Mouse (Mus musculus) mouse embryonic stem cell (cell line): ENCODE results near the gene Tcp11.

Experiments used
- in situ Hi-C, 2 experiments: fragments of 300-500 bp; cut with MboI; formaldehyde crosslinking; loops; 1 replicate in 1 of 2; 3 replicates in 1 of 2; pipeline ENCODE4 v1.14.3; 2019 to 2020; ENCODE audit warnings: low sequenced_read_pairs in 2 of 2, low pct_unique_long_range_greater_than_20kb in 1 of 2, mixed read lengths in 1 of 2; ENCODE audit not compliant: unreplicated experiment in 1 of 2

The Tcp11 gene

DNA sequence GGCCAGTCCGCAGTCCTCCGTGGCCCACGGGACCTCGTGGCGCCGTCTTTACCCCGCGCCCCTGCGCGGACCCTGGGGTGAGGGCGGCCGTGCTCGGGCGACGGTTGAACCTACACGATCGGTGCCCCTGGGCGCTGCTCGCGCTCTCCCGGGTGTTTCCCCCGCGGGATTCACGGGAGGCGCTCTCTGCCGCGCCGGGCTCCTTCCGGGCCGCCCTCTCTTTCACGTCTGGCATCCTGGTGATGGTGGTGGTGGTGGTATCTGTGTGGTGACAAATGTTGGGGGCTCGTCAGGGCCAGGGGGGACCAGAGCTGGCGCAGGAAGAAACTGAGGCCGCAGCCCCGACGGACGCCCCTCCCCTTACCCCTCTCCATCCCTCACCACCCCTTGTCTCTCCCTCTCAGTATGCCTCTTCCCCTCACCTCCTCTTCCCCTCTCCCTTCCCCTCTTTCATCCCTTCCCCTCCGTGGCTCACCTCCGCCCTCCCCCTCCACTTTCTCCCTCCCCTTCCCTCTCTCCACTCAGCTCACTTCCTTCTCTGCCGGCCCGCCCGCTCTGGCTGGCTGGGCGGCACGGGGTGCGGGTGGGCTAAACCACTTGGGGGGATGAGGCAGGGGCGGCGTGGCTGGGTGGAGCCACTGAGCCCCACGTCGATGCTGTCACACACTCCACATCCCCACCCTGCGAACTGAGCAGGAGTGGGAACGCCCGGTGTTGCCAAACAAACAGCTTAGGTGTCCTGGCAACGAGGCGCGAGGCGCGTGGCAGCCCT lies at the start of gene Tcp11:
Gene Tcp11 (minus strand): TSS at position 595 of the 772 bp plus-strand sequence.
- in situ Hi-C loops: no loop called here

DNA sequence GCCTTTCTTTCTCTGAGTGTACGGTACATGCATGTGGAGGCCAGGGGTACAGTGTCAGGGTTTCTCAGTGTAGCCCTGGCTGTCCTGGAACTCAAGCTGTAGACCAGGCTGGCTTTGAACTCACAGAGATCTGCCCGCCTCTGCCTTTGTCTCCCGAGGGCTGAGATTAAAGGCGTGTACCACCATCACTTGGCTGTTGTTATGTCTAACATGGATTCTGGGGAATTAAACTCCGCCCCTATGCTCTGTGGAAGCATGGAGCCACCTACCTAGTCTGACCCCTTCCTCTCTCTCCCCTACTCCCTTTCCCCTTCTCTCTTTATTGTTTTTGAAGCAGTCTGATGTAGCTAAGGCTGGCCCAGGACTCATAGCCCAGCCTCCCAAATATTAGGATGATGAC lies 49.4 kb upstream of the Tcp11 start:
- in situ Hi-C loops: no loop called here

DNA sequence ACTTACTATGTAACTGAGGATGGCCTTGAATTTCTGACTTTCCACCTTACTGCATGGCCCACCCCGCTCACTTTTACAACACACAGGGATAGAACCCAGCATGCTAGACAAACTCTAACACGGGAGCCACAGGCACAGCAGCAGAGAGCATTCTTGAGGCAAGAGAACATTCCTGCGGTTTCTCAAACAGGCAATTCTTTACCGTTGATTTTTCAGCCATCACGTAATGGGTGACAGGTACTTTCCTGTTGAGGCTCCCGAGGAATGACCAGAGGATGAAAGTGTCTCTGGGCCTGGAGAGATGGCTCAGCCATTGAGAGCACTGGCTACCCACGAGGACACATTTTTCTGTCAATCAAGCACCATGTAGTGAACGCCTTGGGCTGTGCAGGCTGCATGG lies 43.9 kb upstream of the Tcp11 start:
- in situ Hi-C loops: no loop called here

DNA sequence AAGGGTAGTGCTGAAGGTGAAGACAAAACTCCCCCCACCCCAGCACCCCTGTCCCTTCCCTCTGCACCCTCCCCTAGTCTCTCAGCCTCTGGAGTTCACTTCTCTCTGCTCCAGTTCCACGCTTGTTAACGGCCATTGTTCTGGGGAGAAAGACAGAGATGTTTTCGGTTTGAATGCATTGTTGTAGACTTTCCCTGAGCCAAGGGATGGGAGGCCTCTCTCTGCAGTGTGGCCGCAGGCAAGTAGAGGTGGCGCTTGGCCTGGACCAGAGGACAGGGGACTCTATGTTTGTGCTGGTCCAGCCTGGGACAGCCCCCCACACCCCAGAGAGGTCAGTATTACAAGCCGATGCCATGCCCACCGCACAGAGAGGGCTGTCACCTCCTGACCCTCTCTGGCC lies 43.2 kb upstream of the Tcp11 start:
- in situ Hi-C loops: no loop called here

DNA sequence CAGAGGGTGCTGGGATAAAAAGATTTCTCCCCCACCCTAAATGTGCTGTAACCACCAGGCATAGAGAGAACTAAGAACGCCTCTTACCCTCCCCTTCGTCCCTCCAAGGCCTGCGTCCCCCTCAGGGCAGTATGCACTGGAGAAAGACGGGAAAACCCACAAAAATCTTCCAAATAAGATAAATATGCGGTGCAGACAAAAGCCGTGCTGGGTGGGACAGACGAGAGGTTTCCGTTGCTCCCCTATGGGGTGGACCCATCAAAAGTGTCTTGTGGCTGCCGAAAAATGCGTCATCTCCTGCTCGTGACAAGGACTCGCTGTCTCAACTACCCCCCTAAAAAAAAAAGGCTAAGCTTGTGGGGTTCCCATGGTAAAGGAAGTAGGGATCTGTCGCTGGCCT lies 42.5 kb upstream of the Tcp11 start:
- in situ Hi-C loops: no loop called here

DNA sequence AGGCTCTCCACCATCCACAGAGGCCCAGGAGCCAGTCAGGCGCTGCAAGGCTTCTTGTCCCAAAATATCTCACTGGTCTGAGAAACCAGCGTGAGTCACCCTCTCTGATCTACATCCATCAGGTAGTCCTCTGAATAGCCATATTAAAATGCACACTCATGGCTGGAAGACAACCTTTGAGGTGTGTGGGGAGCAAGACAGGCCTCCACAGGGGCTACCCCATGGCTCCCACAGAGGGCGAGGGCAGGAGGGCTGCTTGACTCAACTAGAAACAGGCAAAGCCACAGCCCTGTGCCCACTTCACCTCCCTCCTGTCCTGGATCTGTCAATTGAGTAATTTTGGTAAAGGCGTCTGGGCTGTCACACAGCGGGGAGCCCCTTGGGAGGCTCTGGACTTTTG lies 40.0 kb upstream of the Tcp11 start:
- in situ Hi-C loops: no loop called here

DNA sequence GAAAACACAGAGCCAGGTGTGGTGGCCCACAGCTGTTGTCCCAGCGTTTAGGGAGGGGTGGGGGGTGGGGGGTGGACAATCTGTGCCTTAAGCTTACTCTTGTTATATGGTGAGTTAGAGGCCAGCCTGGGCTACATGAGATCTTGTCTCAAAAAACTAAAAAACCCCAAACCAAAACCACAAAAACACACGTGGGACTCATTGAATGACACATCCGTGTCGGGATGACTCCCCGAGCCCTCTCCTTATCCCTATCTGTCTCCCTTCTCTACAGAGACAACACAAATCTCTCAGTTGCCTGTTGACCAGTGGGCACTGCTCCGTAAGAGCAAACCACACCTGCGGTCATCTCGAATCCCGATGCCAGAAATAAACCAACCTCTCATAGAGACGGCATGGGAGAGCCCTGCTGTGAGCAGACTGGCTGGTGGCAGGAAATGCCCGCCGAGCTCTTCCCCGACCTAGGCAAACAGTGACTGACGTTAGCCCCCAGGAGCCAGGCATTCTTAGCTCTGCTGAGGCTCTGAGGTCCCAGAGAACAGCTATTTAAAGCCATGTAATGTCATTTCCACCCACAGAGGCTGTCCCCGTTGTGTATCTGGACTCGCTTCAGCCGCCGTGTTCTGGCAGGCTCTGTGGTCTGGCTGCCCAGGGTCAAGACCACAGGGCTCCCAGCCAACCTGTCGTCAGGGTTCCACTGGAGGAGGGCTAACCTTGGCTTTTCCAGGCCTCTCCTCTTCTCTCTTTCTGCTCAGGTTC lies 37.2 kb upstream of the Tcp11 start:
- in situ Hi-C loops: loop anchor here in 1 of 2 experiments (5.0 kb wide), 1 partner anchor 35 kb away; no protein-coding TSS in a partner anchor

DNA sequence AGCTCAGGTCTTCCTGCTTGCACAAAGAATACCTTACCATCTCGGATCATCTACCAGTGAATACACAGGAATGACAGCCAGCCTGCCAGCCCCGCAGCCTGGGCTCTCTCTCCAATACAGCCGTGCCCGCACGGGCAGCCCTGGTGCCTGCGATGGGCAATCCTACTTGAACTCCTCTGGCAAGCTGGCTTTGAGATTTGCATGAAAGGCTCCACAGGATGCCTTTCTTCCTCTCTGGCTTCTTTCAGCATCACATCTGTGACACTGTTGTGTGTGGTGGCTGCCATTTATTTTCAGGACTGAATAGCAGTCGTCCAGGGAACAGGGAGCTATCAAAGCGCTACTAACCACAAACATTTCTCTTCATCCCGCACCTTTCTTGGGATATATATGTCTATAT lies 35.9 kb upstream of the Tcp11 start:
- in situ Hi-C loops: loop anchor here in 1 of 2 experiments (5.0 kb wide), 1 partner anchor 36 kb away; no protein-coding TSS in a partner anchor

DNA sequence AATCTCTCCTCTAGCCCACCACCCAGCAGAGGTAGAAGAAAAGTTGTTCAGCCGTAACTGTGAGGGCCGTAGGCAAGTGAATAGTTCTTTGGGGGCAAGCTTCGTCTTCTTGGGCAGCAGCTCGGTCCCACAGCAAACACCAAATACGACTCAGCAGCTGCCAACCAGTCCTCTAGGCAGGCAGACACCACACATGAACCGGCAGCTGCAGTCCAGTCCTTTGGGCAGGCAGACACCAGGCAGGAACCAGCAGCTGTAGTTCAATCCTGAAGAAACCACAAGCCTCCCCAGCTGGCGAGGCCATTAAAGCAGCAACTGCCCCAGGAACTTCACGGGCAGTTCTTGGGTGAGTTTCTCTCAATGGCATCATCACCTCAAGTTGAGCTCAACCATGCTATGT lies 31.8 kb upstream of the Tcp11 start:
- in situ Hi-C loops: loop anchor here in 1 of 2 experiments (5.0 kb wide), 1 partner anchor 55 kb away; no protein-coding TSS in a partner anchor

DNA sequence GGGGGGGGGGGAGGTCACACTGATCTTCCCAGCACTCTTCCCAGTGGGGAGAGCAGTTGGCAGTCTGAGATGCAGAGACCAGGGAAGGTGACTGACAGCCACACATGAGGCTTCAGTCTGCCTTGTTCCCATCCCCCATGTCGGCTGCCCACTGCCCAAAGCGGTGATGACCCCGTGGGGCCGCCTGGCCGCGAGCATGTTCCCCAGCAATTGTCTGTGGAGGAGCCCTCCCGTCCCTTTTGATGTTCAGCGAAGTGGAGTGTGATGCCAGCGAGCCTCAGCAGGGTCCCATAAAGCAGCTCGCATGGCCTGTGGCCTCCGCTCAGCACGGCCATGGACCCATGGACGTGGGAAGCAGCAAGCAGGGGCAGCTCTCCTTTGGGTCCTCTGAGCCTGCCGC lies 26.8 kb upstream of the Tcp11 start:
- in situ Hi-C loops: no loop called here

DNA sequence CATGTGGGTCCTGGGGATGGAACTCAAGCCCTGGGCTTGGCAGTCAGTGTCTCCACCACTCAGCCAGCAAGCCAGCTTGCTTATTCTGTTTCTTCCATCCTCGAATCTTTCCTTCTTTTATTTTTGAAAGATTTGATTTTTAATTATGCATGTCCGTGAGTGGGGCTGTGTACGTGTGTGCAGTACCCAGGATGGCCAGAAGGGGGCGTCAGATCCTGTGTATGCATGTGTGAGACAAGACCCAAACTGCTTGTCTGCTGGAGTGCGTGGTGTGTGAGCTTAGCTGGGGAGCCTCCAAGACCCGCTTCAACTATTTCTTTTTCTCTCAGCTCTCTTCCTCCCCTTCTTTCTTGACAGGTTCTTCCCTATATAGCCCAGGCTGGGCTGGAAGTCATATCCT lies 25.9 kb upstream of the Tcp11 start:
- in situ Hi-C loops: no loop called here

DNA sequence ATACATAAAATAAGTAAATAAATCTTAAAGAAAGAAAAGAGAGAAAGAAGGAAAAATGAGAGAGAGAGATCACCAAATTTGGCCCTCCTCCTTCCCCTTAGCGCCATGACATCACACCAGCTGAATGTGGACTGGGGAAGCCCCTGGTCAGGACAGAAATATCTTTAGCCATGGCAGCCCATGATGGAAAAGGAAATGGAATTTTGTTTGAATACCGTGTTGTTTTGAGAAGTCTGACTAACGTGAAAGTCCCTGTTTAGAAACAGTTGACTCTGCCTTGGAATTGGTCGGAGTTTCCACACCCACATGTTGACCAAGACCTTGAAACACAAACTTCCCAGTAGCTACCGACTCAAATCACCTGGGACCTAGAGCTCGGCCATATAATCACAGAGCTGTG lies 24.0 kb upstream of the Tcp11 start:
- in situ Hi-C loops: no loop called here

DNA sequence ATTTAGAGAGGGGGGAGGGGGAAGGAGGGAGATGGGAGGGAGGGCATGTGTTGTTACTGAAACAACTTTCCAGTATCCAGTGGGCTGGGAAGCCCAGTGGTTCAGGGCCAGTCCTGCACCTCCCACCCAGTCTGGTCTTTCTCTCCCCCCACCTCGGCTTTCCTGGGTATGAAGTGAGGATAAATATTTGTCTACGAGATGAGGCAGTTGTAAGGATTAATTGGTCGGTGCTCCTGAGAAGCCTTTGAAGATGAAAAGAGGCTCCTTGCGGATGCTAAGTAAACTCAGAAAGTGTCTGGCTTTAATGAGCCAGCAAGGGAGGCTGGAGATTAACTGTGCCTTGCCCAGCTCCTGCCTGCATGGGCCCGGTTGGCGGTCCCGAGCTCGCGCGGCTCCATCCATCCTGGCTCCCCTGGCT lies 21.5 kb upstream of the Tcp11 start:
- in situ Hi-C loops: no loop called here

DNA sequence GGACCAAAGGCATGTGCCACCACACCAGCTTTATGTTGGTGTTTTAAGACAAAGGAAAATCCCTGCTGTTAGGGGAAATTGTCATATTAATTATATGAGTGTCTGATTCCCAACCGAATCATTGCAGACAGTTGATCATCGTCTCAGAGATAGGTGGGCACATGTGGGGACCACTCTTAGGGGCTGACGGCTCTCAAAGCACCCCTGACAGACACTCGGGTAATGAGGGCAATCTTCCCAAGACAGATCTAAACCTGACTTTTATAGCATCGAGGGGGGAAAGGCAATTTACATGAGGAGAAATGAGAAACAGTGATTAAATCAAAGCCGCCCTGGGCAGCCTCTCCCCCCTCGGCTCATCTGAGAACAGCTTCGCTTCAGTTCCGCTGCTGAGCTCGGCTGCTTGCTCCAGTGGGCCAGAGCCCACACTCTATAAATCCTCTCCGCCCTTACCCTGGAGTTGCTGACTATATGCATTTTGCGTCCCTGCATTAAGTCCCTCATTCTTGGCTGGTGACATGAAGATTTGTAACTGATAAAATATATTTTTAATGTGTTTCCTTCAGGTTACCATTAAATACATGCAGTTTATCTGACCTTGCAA lies 20.9 kb upstream of the Tcp11 start:
- in situ Hi-C loops: no loop called here

DNA sequence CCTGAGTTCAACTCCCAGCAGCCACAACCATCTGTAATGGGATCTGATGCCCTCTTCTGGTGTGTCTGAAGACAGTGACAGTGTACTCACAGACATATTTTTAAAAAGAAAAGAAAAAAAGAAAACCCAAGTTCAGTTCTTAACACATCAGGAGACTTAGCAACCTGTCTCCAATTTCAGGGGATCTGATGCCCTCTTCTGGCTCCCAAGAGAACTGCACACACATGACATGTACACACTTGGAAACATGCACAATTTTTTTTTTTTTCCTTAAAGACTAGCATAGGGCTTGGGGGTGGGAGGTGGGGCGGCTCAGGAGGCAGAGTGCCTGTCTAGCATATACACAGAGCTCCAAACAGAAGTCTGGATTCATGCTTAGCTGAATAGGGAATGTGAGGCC lies 20.2 kb upstream of the Tcp11 start:
- in situ Hi-C loops: no loop called here

DNA sequence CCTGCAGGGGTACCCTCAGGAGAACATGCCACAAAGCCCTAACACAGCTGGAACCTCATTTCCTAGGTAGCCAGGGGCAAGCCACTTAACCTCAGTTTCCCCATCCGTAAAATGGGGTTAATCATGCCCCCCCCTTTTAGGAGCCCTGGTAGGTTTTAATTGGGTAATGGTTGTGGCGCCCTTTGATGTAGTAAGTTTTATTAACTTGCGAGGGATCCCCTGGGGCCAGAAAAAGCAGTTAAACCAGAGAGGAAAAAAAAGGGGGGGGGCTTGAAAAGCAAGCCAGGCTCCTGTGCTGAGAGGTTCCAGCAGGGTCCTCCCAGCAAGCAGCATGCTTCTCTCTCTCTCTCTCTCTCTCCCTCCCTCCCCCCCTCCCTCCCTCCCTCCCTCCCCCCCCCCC lies 18.6 kb upstream of the Tcp11 start:
- in situ Hi-C loops: no loop called here

DNA sequence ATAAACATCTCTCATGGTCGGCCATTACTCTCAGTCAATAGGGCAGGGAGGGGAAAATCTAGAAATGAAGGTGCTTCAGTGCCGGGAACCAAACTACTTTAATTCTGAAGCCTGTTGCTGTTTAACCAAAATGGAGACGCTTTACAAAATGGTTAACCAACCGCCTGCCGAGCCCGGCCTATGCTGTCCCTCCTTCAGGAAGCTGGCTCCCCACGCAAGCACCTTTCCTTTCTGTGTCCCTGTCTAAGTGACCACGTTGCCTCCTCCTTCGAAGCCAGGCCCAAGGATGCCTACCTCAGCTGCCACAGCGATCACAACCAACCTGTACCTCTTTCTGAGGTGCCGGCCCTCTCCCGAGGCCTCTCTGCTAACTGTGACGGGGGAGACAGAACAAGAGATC lies 16.9 kb upstream of the Tcp11 start:
- in situ Hi-C loops: no loop called here

DNA sequence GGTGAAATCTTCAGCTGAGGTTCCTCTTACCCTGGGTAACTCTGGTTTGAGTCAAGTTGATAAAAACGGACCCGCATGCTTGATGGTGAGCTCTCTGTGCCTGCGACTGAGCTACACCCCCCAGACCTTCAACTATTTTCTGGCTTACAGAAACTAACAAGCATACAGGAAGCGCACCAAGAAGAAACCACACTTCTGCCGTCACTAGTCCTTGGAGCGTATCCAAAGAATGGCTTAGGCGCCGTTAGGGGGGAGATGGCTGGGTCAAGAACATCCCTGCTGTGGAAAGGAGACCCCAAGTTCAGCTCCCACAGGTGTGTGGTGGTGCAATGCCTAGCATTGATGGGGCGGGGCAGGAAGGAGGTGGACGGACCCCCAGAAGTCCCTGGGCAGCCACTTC lies 16.0 kb upstream of the Tcp11 start:
- in situ Hi-C loops: no loop called here

DNA sequence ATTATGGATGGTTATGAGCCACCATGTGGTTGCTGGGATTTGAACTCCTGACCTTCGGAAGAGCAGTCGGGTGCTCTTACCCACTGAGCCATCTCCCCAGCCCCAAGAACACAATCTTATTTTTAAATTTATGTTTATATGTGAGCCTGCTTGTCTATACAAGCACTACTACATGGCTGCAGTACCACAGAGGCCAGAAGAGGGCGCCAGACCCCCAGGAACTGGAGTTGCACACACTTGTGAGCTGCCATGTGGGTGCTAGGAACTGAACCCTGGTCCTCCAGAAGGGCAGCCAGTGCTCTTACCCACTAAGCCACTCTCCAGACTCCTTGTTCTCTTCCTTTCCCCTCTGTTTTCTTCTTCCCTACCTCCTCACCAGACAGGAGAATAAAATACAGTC lies 13.4 kb upstream of the Tcp11 start:
- in situ Hi-C loops: loop anchor here in 1 of 2 experiments (5.0 kb wide), 1 partner anchor 213 kb away; no protein-coding TSS in a partner anchor
